Mouse (Mus musculus) lung, adult 18-20 months (tissue): ENCODE measurements around the gene Olfr70.

ENCODE experiments used
- DNase-seq, 2 experiments: peaks; one replicate each; pipeline ENCODE4 v3.0.0; 2022; ENCODE audit warnings: mixed read lengths in 2 of 2

The Olfr70 gene

DNA sequence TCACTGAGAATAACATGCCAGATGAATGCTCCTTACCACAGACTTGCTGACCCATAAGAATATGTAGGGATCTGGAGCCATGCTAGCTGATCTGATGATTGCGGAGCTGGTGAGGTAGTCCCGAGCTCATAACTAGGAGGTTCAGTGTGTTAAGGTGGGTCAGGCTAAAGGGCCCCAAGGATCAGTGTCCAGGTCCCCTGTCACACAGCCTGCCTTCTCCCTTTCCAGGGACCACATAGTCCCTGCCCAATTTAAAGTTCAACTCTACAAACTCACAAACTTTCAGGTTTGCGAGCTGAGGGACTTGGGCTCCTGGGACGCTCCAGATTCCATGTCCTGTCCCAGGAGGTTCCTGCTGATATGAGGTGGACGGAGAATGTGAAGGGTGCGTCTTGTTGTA lies at the start of gene Olfr70:
TSS of gene Olfr70 (minus strand) at position 101 of the 400 bp plus-strand sequence.
- no peak for DNase-seq

DNA sequence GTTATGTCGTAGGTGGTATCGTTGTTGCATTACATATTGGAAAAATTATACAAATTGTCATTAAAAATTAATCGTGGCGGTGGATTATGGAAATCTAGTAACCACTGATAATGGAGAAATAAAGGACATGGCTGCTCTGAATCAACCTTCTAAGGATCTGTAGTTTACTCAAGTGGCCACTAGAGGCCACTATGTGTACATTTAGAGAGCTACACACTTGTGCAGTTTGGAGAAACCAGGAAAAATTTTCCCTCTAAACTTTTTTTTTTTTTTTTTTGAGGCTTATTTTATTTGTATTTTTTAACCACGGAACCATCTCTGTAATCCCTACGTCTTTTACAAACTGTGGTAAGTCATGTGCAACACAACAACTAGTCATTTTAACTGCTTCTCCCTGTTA lies 44.6 kb upstream of the Olfr70 start:
- DNase-seq: peak in 1 of 2 experiments; percentile 40

DNA sequence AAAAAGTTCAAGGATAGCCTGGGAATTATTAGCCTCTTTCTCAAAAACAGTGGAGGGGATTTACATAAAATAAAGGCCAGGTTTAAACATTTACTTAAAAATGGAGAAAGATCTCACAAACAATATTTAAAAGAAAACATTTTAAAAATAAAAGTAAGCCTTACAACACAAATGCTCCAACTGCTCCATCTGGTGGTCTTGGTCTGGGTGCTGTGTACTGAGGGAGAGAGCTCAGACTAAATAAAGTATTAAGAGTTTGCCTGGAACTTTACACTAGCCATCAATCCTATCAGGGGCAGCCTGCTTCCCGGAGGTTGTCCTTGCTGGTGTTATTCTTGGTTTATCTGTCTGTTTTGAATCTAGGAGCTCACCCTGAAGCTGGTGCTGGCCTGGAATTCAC lies 42.5 kb upstream of the Olfr70 start:
- DNase-seq: no peak

DNA sequence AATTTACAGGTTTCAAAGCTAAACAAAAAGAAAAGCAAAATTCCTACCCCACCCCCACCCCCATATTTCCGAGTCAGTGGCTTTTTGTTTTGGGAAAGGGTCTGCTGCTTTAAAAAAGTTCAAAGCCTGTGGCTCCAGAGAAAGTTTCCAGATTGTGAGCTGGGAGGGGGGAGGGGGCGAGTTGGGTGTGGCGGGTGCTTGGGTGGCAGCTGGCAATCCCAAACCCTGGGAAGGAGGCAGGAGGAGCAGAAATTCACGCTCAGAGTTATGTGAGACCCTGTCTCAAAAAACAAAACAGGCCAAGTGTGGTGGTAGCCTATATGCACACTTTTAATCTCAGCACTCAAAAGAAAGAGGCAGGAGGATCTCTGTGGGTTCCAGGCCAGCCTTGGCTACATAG lies 42.0 kb upstream of the Olfr70 start:
- no peak for DNase-seq

DNA sequence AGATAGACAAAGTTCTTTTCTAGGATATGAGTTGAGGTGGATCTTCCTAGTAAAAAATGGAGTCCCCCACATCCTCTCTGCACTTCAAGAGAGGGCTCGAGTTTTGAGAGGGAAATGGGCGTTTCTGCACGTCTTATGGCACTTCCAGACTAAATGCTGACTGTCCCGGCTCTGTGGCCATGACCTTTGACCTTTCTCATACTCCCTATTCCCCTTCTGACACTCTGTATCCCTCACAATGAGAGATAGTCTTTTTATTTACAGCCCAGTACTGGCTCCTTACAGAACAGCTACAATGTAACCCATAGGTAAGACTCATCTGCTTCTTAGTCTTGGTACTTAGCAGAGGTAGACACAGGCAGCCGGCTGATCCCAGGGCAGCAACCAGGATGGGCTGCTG lies 40.9 kb upstream of the Olfr70 start:
- DNase-seq: no peak

DNA sequence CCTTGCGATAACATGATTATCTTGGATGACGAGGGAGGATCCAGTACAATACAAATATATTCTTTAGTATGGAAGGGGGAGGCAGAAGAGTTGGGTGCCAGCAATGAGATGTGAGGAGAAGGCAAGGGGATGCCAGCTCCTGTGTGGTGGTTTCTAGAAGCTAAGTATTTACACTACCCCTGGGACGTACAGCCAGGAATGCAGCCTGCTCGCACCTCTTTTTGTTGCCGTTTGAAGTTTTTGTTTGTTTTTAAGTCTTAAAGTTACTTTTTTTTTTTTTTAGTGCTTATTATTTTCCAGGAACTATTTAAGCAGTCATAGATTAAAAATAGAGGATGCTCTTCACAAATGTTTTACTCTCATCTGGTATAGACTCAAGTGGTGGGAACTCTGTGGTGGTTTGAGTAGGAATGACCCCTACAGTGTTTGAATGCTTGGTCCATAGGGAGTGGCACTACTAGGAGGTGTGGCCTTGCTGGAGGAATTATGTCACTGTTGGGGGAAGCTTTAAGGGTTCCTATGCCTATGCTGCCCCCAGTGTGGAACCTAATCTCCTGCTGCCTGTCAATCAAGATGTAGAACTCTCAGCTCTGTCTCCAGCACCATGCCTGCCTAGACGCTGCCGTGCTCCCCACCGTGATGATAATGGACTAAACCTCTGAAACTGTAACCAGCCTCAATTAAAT lies 38.5 kb upstream of the Olfr70 start:
- DNase-seq: no peak

DNA sequence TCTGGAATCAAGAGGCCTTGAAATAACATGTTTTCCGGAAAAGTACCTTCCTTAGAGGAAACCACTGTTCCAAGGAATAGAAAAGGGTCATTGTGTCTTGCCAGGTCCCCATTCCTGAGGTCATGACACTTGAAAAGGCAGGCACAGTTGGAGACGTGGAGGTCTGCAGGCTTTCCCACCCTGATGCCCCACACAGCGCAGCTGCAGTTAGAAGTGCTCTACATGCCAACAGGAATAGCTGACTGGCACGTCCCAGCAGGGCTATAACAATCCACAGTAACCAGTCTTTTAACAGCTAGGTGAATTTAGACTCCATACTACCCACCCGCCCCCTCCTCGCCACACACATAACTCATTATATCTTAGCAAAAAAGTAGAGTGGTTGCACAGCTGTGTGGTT lies 36.5 kb upstream of the Olfr70 start:
- no peak for DNase-seq

DNA sequence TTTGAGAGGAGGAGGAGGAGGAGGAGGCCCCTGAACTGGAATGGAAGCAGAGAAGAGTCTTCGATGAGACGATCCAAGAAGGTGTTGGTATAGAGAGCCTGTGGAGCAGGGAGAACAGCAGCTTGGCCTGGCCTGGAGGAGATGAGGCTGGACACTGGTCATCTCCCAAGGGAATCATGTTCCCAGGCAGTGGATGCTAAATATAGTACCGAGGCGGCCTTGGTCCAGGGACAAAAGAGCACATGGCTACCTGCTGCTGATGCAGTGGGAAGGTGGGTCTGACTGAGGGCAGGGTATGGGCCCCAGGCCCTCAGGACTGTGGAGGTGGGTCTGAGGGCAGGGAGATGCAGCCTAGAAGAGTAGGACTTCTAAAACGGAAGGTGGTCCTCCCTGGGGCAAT lies 32.6 kb upstream of the Olfr70 start:
- no peak for DNase-seq

DNA sequence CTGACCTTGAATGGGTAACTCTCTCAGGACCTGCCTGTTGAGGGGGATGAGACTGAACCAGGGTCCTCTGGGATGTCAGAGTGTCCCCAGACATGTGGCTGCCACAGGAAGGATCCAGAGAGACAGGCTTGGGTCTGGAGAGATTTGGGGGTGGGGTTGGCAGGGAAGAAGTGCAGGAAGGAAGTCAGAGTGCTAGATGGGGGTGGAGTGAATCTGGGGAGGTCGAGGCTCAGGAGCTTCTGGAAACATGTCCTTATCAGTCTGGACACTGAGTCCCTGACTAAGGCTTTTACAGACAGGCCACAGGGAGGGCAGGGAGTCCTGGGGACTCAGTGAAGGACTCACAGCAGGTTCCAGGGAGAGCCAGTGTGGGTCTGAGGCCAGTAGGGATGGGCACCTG lies 31.6 kb upstream of the Olfr70 start:
- DNase-seq: no peak

DNA sequence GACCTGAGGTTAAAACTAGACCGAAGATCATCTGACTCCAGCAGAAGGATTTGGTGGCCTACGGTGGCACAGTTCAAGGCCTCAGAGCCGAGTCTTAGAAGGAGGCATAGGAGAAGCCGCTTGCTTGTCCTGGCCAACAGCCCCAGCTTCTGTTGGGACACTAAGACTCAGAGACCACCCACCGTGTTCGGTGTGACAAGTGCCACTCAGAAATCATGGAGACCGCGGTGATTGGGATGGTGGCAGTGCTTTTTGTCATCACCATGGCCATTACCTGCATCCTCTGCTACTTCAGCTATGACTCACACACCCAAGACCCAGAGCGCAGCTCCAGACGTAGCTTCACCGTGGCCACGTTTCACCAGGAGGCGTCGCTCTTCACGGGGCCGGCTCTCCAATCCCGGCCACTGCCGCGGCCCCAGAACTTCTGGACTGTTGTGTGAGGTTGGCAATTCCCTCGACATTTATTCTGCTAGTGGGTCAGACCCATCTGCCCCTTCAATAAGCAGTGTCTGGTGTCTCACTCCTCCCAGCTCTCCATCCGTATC lies 30.2 kb upstream of the Olfr70 start:
- DNase-seq: peak; percentile 49 to 64

DNA sequence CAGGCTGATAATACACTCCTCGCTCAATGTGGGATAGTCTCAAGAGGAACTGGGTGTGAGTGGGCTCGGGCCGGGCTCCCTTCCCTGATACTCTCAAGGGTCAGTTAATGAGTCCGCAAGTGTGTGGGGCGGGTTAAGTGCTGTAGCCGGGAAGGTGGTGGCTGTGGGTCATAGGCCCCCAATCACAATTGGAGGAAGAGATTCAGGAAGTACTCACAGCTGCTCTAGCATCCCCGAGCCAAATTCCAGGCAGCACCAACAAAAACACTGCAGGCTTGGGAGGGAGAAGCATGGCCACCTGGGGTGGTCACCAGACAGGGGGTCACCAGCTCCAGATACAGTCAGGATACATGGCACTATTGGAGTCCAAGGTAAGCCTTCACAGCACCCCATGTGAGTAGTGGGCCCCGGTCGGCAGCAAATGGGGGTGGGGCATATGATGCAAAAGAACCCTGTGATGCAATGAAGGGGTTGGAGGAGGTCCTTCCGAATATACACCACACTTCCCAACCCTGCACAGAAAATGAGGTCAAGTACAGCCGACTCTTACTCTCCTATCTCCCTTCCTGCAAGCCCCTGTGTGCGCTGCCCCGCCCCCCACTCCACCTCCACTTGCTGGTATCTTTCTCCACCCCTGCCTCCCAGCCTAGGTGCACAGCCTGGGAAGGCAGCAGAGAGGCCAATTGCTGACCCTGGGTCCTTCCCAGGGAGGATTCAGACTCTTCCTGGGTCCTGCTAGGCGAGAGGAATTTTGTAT lies 29.4 kb upstream of the Olfr70 start, which contains the start of gene Spaar:
TSS of gene Spaar (plus strand) at position 241 of the 757 bp plus-strand sequence.
- peak; percentile 87 to 89 for DNase-seq

DNA sequence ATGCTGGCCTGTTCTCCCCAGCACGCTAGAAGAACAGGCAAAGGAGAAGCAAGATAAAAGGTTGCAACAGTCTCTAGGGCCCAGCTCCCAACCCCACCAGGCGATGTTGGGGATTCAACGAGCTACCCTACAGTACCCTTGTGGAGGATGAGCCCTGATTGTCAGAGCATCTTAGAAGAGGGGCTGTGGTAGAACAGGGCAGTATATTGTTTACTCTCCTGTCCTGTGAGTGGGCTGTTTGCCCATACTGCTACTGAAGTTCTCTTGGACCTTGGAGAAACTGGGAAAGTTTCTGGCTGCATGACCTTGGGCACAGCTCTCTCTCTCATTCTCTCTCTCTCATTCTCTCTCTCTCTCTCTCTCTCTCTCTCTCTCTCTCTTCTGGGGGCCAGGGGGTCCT lies 28.5 kb upstream of the Olfr70 start:
- no peak for DNase-seq

DNA sequence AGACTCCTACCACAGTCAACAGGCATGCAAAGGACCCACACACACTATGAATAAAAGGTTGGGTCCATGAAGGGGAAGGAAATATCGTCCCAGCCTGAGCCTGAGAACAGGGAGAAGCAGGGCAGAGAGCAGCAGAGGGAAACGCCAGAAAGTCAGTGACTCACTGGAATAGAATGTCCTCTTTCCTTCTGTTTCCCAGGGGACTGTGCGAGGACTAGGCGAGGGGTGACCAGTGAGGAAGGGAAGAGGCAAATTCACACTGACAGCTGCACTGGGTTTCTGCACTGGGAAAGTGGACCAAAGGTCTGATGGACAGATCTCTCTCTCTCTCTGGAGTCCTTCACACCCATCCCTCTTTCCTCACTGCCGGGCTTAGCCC lies 28.0 kb upstream of the Olfr70 start:
- peak; percentile 74 to 85 for DNase-seq

DNA sequence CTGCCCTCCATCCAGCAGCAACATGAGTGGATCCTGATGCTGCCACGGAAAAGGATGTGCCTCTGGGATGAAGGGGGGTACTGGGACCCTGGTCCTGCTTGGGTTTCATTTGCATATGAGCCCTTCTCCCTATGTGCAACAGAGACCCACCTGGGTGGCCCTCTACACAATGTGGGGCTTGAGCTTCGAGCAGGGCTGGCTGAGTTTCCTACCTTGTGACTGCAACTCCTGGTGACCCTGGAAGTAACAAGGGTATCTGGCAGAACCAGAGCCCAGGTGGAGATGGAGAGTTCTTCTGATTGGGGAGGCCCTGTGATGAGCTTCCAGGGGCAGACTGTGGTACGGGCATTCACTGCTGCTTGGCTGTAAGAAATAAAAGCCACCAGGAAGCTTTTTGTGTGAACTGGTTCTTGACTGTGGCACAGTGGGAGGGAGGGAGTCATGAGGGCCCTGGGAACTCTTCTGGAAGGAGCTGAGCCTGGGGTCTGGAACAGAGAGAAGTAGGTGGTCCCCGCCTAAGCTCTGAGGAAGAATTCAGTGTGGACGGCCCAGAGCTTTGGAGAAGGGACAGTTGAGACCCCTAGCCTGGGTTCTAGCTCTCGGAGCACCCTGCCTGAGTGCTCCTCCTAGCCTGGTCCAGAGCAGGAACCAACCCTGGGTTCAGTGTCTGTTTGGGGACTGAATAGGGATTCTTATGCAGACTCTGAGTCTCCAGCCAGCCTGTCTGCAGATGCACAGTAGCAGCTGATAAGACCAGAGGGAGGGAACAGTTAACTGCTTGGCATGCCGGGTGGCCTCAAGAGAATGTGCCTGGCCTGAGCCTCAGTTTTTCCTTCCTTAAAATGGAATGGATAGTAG lies 27.3 kb upstream of the Olfr70 start:
- no peak for DNase-seq

DNA sequence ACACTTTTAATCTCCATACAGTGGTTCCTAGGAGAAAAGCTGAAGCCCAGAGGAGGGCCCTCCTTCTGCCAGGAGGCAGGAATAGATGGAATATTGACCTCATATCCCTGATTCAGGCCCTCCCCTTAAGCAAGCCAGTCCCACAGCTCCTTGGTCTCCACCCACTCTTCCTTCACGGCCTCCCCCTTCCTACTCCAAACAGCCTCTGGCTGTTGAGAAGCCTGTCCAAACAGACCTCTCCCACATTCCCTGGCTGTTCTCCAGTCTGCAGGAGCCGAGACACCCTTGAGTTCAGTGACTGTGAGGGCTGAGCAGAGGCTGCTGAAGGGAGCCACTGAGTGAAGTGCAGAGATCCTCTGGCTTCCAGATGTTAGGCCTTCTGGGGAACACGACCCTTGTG lies 26.4 kb upstream of the Olfr70 start, which contains the start of gene Hrct1:
TSS of gene Hrct1 (plus strand) at position 194 of the 400 bp plus-strand sequence.
- peak; percentile 95 to 98 for DNase-seq

DNA sequence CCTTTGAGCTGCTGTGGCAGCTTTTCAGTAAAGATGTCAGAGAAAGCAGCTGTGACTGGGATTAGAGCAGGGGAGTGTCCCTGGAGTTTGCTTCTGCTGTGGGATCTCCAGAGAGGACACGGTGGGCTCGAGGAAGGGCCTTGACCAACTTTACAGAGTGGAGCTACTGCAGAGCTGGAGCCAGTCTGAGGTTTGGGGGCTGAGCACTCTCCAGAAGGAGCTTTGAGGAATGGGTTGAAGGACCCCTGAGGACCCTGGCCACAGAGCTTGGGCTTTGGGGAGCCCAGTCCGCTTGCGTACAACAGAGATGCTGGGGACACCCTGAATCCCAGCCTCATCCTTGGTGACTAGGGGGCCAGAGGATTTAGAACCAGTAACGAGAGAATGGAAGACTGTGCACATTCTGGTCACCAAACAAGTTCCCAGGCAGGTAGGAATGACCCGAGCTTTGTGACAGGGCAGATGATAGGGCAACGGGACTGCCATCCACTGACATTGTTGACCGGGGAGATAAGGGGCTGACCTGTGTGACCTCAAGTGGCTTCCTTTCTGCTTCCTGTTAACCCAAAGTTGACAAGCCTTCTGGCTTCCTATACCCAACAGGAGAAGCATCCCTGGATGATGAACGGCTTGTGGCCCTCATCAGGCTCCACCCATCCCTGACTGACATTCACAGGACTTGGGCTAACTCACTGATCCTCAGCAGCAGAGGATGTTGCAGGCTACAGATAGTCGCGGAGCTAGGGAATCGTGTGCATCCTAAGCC lies 25.8 kb upstream of the Olfr70 start:
- no peak for DNase-seq

DNA sequence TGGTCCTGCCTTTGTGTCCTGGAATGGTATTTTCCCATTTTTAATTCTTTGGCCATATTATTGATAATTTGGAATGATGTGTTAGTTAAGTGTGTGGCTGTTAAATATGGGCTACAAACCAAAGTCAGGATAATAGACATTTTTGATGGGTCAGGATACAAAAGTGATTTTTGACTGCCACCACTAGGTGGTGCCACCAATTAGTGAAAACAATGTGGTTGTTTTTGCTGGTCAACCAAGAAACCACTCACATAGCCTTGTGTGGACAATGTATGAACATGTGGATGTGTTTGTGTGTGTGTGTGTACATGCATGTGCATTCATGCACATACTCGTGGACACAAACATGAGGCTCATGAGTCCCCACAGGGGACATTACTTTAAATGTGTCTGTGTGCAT lies 24.2 kb upstream of the Olfr70 start:
- DNase-seq: peak; percentile 31 to 66

DNA sequence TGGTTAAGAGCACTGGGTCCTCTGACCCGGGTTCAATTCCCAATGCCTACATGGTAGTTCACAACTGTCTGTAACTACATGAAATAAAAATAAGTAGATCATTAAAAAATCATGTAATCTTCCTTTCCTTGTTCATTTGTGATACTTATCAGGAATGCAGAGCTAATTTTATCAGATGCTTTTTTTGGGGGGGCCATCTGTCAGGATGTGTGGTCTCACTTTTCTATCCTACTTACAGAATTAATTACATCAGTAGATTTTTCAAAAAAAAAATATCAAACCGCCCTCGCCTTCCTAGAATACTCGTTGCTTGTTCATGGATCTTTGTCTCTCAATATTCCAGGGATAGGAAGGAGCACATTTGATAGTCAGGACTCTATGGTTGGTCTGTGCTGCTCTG lies 21.6 kb upstream of the Olfr70 start:
- DNase-seq: no peak

DNA sequence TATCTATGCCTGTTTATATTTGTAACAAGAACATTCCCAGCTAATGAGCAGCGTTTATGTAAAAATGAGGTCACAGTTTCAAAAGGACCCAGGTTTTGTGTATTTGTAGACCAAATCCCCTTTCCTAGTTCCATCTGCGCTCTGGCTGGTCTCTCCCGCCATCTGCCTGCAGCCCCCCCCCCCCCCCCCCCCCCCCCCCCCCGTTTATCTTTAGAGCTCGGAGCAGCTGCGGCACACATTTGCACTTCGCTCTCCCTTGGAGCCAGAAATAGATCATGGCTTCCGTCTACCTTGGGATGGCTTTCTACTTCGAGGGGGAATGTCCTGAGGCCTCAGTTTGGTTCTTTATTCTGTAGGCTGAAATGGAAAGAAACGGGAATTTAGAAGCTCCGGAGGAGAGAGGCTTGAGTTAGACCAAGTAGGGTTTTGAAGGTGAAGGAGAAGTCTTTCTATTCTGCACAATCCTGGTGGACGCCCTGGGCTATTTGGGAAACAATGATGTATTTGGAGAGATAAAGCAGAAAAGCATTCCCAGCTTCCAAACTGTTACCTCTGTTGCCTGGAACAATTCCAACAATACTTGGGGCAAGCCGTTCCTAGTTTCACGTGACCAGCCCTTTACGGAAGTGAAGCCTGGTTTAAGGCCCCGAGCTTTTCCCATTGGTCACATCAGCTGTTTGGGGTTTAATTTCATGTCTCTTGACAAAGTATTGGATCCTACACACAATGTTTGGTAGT lies 20.1 kb upstream of the Olfr70 start:
- DNase-seq: no peak

DNA sequence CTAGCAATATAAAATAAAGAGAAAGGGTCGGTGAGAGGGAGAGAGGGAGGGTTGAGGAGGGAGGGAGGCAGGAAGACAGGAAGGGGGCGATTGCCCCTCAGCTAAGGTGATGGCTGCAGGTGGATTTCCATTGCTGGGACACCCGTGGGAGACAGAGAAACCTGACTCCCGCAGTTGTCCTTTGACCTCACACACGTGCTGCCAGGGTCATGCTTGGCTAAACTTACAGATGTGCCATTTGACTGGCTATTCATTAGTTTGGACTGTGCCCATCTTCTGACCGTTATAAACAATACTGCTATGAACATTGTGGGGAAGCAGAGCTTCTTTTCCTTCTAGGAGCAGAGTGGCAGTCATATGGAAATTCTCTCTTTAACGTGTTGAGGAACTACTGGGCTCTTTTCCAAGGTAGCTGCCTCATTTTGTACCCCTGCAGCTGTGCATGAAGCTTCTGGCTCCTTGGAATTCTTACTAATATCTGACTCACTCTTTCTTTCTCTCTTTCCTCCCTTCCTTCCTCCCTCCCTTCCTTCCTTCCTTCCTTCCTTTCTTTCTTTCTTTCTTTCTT lies 13.1 kb upstream of the Olfr70 start:
- DNase-seq: no peak

DNA sequence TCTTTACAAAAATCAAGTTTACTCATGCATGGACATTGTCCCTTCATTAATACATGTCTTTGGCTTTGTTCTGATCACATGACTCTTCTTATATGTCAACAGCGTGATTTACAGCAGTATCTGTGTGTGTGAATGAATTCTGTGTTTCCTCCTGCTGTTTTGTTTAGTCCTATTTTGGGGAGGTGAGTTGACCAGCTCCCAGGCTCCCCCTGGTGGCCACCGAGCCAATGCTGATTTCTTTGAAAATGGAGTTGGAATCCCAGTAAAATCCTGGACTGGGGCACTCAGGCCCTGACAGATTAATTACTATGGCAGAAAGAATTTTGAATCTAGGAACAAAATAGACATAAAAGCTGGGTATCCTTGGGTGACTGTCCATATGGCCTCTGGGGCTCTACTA lies 11.2 kb upstream of the Olfr70 start:
- peak; percentile 69 to 79 for DNase-seq
